Comparison of ENCODE assay signal across 15 mouse cellular contexts in genomic region chr9:115543665-115544064, GRCm38 (mm10).
DNase-seq lines count a peak whose midpoint lies in the region; ATAC-seq lines count a peak whose summit lies in the region.
"Had no signal": no experiment of that assay in that cellular context is flagged by ENCODE, and none has a peak within 500 bp of the region (broad histone marks: within the 10 kb centered on the region; RNA-seq: fewer than 3 reads in every experiment).

No protein-coding gene starts in this region.

- H3K9me3 ChIP-seq in lung, embryonic 15.5 days = no peaks in the 10 kb centered on the region
- H3K9me3 ChIP-seq in forebrain, embryonic 14.5 days (replicated peaks; ENCODE audit: control insufficient read depth, low read length) = no peaks in the 10 kb centered on the region
- H3K9me3 ChIP-seq: heart, embryonic 15.5 days; liver, embryonic 13.5 days had no signal

- peak; percentile 34 for DNase-seq in gastrocnemius, postnatal 14 days
- DNase-seq in gastrocnemius, postnatal 36 days = no peak
- DNase-seq in left cerebral cortex, postnatal 4 days = peak; percentile 5
- DNase-seq in left cerebral cortex, adult 18-20 months (ENCODE audit: low spot score in 2 of 2) = no peak
- DNase-seq in adrenal gland, adult 18-20 months (ENCODE audit: low spot score in 2 of 2) = peak; percentile 23 to 33
- DNase-seq in forebrain, embryonic 14.5 days (ENCODE audit: low spot score) = no peak
- DNase-seq in right cerebral cortex, postnatal 14 days = no peak
- DNase-seq: cerebellum, adult 8-10 months; liver, embryonic 13.5 days; midbrain, embryonic 14.5 days; retina, postnatal 1 day; spleen, adult 18-20 months had no signal

- no peaks in the 10 kb centered on the region for H3K27me3 ChIP-seq in lung, embryonic 15.5 days
- no peaks in the 10 kb centered on the region for H3K27me3 ChIP-seq in forebrain, embryonic 14.5 days (replicated peaks; ENCODE audit: control insufficient read depth, insufficient read depth, low read length)
- H3K27me3 ChIP-seq: heart, embryonic 15.5 days; liver, embryonic 13.5 days had no signal

- no peak overlapping the region for H3K4me3 ChIP-seq in lung, embryonic 15.5 days
- no peak overlapping the region for H3K4me3 ChIP-seq in forebrain, embryonic 14.5 days (ENCODE audit: low read depth, low read length)
- H3K4me3 ChIP-seq: heart, embryonic 15.5 days; liver, embryonic 13.5 days had no signal

- peak; percentile 36 for ATAC-seq in lung, embryonic 15.5 days (ENCODE audit: borderline replicate concordance, extremely low read depth, low FRiP score, low TSS enrichment)
- ATAC-seq in forebrain, embryonic 14.5 days = no peak
- ATAC-seq: hindbrain, postnatal 0 days had no signal

- peaks cover 8% of the 10 kb centered on the region; the same call in 1 of the 2 replicates for H3K4me1 ChIP-seq in lung, embryonic 15.5 days
- H3K4me1 ChIP-seq in forebrain, embryonic 14.5 days (ENCODE audit: control insufficient read depth, insufficient read depth, low read length) = peaks cover 5% of the 10 kb centered on the region; the same call in 1 of the 2 replicates

- H3K27ac ChIP-seq in lung, embryonic 15.5 days = no peak overlapping the region
- no peak overlapping the region for H3K27ac ChIP-seq in forebrain, embryonic 14.5 days (ENCODE audit: low read depth, low read length)
- H3K27ac ChIP-seq: heart, embryonic 15.5 days; hindbrain, postnatal 0 days; liver, embryonic 13.5 days had no signal

- WGBS in lung, embryonic 15.5 days = 39% methylated on average over 9 of the region's 9 CpGs
- 90% methylated on average over 9 of the region's 9 CpGs for WGBS in forebrain, embryonic 14.5 days

- no peak overlapping the region for H3K9ac ChIP-seq in lung, embryonic 15.5 days
- H3K9ac ChIP-seq in forebrain, embryonic 14.5 days (ENCODE audit: low read length) = no peak overlapping the region
- H3K9ac ChIP-seq: heart, embryonic 15.5 days; liver, embryonic 13.5 days had no signal

- H3K36me3 ChIP-seq in lung, embryonic 15.5 days = no peaks in the 10 kb centered on the region
- no peaks in the 10 kb centered on the region for H3K36me3 ChIP-seq in forebrain, embryonic 14.5 days (ENCODE audit: control insufficient read depth, insufficient read depth, low read length)
- H3K36me3 ChIP-seq: heart, embryonic 15.5 days; liver, embryonic 13.5 days had no signal

- intact Hi-C loops in gastrocnemius, postnatal 14 days (cut with DNase I; ENCODE audit: low total_unique reads) = no loop called here
- intact Hi-C loops in gastrocnemius, postnatal 36 days (cut with DNase I) = no loop called here
- intact Hi-C loops in left cerebral cortex, postnatal 4 days (cut with DNase I) = no loop called here

- no peak overlapping the region for H3K4me2 ChIP-seq in lung, embryonic 15.5 days
- no peak overlapping the region for H3K4me2 ChIP-seq in forebrain, embryonic 14.5 days (ENCODE audit: low read length)
- H3K4me2 ChIP-seq: heart, embryonic 15.5 days; liver, embryonic 13.5 days had no signal

Comparison
In these comparisons a context has a peak if more than half of its experiments do, and no peak if none do; other contexts are left out.
1. DNase-seq: peak in gastrocnemius, postnatal 14 days (single experiment), left cerebral cortex, postnatal 4 days (single experiment) and adrenal gland, adult 18-20 months (2 of 2); none in gastrocnemius, postnatal 36 days (0 of 2), left cerebral cortex, adult 18-20 months (0 of 2), forebrain, embryonic 14.5 days (single experiment) and right cerebral cortex, postnatal 14 days (single experiment).